Mouse (Mus musculus): ENCODE data around the gene Thg1l. TPM values are rescaled to one million over a fixed set of nuclear protein-coding genes. Genes with fewer than 3 reads are reported as not detected.

Gene Thg1l
- polyA plus RNA-seq, 1 experiment, result 7.9 TPM

- Histone ChIP-seq H3K36me3 (ENCODE audit: control insufficient read depth, insufficient read depth, low read length) (no peaks in the 10 kb centered on the region), H3K27me3 (replicated peaks; ENCODE audit: control insufficient read depth, insufficient read depth, low read length) (no peaks in the 10 kb centered on the region), H3K27ac (ENCODE audit: insufficient read depth, low read depth, low read length) (no peak within 1 kb of the TSS), H3K4me3 (ENCODE audit: insufficient read depth, low read depth, low read length) (peak within 1 kb of the TSS; percentile 92), H3K4me1 (ENCODE audit: control insufficient read depth, insufficient read depth, low read length) (no peaks in the 10 kb centered on the region)
- 1% methylated on average over 55 of the region's 55 CpGs for WGBS
- no peak for TF ChIP-seq POLR2A (IDR thresholded peaks at IDR 0.05; ENCODE audit: low read depth, low read length)
- peak; percentile 98 for TF ChIP-seq CTCF (conservative IDR thresholded peaks at IDR 0.05; ENCODE audit: insufficient read depth, insufficient read length, low read depth, low read length)
- peak; percentile 97 for DNase-seq
These were observed 10.6 kb downstream of the Thg1l start, which contains the start of gene Lsm11 for GRCm38 (mm10) chr11:45944643-45945156. TSS of gene Lsm11 (minus strand) at chr11:45944935.

DNA sequence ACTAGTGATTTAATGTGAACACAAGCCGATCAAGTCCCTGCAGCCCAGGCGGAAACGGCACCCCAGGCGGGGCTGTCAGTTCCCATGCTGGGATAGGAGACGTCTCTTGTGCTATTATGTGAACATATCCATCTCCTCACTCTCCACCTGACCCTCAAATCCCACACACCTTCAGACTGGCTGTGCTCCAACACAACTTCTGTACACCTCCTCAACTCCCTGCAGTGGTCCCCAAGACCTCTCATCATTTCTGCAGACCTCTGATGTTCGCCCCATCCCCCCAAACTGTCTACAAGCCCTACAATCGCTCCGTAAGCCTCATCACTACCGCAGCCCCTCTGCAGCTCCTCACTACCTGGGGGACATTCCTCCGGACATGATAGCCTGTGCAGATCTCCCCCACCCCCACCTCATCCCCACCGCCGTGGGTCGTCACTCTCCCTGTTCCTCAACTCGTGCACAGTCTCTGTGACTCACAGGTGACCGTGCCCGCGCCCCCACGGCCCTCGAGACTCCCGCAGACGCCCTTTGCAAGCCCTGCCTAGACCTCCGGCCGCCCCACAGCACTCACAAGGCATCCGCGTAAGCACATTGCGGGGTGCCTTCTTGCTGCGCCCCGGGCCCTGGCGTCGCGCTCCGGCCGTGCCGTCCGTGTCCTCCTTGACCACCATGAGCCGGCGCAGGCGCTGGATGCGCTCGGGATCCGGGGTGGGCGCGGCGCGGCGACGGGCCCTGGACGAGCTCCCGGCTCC is 11.2 kb downstream of the Thg1l start:
- H3K4me3 ChIP-seq (ENCODE audit: insufficient read depth, low read depth, low read length), result peak overlapping the region; percentile 92
- H3K27ac ChIP-seq (ENCODE audit: insufficient read depth, low read depth, low read length), result no peak overlapping the region
- no peaks in the 10 kb centered on the region for H3K36me3 ChIP-seq (ENCODE audit: control insufficient read depth, insufficient read depth, low read length)
- no peaks in the 10 kb centered on the region for H3K4me1 ChIP-seq (ENCODE audit: control insufficient read depth, insufficient read depth, low read length)
- DNase-seq, result no peak
- H3K27me3 ChIP-seq (replicated peaks; ENCODE audit: control insufficient read depth, insufficient read depth, low read length), result no peaks in the 10 kb centered on the region
- WGBS, result under 1% methylated on average over 49 of the region's 49 CpGs
- TF ChIP-seq CTCF (conservative IDR thresholded peaks at IDR 0.05; ENCODE audit: insufficient read depth, insufficient read length, low read depth, low read length), result no peak
- no peak for TF ChIP-seq POLR2A (IDR thresholded peaks at IDR 0.05; ENCODE audit: low read depth, low read length)

DNA sequence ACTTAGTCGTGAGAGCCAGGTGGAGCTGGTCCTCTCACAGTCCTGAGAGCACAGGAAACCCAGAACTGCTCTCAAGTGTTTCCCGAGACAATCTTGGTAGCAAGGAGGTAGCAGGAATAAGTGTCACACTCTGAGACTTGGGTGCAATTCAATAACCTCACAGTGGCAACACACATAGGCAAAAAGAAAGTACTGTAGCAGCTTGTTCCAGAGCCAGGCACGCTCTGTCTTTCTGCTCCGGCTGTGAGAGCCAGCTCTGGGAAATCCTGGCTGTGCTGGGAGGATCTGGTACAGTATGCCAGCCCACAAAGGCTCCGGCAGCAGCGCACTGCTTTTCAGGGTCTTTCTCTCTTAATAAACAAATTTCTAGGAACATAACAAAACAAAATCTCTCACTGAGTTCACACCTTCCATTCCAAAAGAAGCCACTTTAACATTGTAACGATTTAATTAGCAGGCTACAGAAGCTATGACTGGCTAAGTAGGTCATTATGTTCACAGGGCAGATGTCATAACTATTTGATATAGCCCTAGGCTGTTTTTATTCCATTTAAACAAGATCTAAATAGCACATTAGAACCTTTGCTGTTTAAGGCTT is 12.1 kb downstream of the Thg1l start:
- no peaks in the 10 kb centered on the region for H3K4me1 ChIP-seq (ENCODE audit: control insufficient read depth, insufficient read depth, low read length)
- no peak overlapping the region for H3K4me3 ChIP-seq (ENCODE audit: insufficient read depth, low read depth, low read length)
- no peaks in the 10 kb centered on the region for H3K36me3 ChIP-seq (ENCODE audit: control insufficient read depth, insufficient read depth, low read length)
- no peak for DNase-seq
- H3K27ac ChIP-seq (ENCODE audit: insufficient read depth, low read depth, low read length), result no peak overlapping the region
- no peaks in the 10 kb centered on the region for H3K27me3 ChIP-seq (replicated peaks; ENCODE audit: control insufficient read depth, insufficient read depth, low read length)
- WGBS, result 54% methylated on average over 7 of the region's 7 CpGs
- TF ChIP-seq POLR2A (IDR thresholded peaks at IDR 0.05; ENCODE audit: low read depth, low read length), result no peak
- no peak for TF ChIP-seq CTCF (conservative IDR thresholded peaks at IDR 0.05; ENCODE audit: insufficient read depth, insufficient read length, low read depth, low read length)

DNA sequence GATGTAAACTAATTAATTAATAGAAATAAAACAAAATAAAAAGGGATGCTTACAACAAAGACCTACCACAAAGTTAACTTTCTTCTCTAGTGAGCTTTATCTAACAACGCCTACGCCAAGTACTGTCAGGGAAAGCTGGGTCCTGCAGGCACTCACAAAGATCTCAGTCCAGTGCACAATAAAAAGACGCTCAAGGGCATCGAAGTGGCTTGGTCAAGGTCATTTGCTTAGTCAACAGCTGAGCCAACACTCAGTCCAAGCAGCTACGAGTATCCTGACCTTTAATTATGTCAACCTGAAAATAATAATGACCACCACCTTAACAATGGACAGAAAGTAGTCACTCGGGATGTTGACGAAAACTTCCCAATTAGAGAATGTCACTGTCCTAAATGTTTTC is 13.0 kb downstream of the Thg1l start:
- TF ChIP-seq CTCF (conservative IDR thresholded peaks at IDR 0.05; ENCODE audit: insufficient read depth, insufficient read length, low read depth, low read length) (no peak), POLR2A (IDR thresholded peaks at IDR 0.05; ENCODE audit: low read depth, low read length) (no peak)
- Histone ChIP-seq H3K27me3 (replicated peaks; ENCODE audit: control insufficient read depth, insufficient read depth, low read length) (no peaks in the 10 kb centered on the region), H3K4me3 (ENCODE audit: insufficient read depth, low read depth, low read length) (no peak overlapping the region), H3K4me1 (ENCODE audit: control insufficient read depth, insufficient read depth, low read length) (no peaks in the 10 kb centered on the region), H3K27ac (ENCODE audit: insufficient read depth, low read depth, low read length) (no peak overlapping the region), H3K36me3 (ENCODE audit: control insufficient read depth, insufficient read depth, low read length) (no peaks in the 10 kb centered on the region)
- WGBS, result 90% methylated on average over 7 of the region's 7 CpGs
- DNase-seq, result no peak

- Histone ChIP-seq H3K4me3 (ENCODE audit: insufficient read depth, low read depth, low read length) (no peak overlapping the region), H3K4me1 (ENCODE audit: control insufficient read depth, insufficient read depth, low read length) (no peaks in the 10 kb centered on the region), H3K27ac (ENCODE audit: insufficient read depth, low read depth, low read length) (no peak overlapping the region), H3K36me3 (ENCODE audit: control insufficient read depth, insufficient read depth, low read length) (no peaks in the 10 kb centered on the region), H3K27me3 (replicated peaks; ENCODE audit: control insufficient read depth, insufficient read depth, low read length) (no peaks in the 10 kb centered on the region)
- DNase-seq, result no peak
- 94% methylated on average over 8 of the region's 8 CpGs for WGBS
- TF ChIP-seq CTCF (conservative IDR thresholded peaks at IDR 0.05; ENCODE audit: insufficient read depth, insufficient read length, low read depth, low read length) (no peak), POLR2A (IDR thresholded peaks at IDR 0.05; ENCODE audit: low read depth, low read length) (no peak)
These were observed 16.4 kb downstream of the Thg1l start for GRCm38 (mm10) chr11:45938917-45939316.

GRCm38 (mm10) chr11:45937478-45937877 is 17.8 kb downstream of the Thg1l start:
- DNase-seq, result no peak
- Histone ChIP-seq H3K36me3 (ENCODE audit: control insufficient read depth, insufficient read depth, low read length) (no peaks in the 10 kb centered on the region), H3K27ac (ENCODE audit: insufficient read depth, low read depth, low read length) (no peak overlapping the region), H3K4me1 (ENCODE audit: control insufficient read depth, insufficient read depth, low read length) (no peaks in the 10 kb centered on the region), H3K4me3 (ENCODE audit: insufficient read depth, low read depth, low read length) (no peak overlapping the region), H3K27me3 (replicated peaks; ENCODE audit: control insufficient read depth, insufficient read depth, low read length) (no peaks in the 10 kb centered on the region)
- no peak for TF ChIP-seq POLR2A (IDR thresholded peaks at IDR 0.05; ENCODE audit: low read depth, low read length)
- no peak for TF ChIP-seq CTCF (conservative IDR thresholded peaks at IDR 0.05; ENCODE audit: insufficient read depth, insufficient read length, low read depth, low read length)
- WGBS, result 94% methylated on average over 8 of the region's 8 CpGs

- Histone ChIP-seq H3K27ac (ENCODE audit: insufficient read depth, low read depth, low read length) (no peak overlapping the region), H3K27me3 (replicated peaks; ENCODE audit: control insufficient read depth, insufficient read depth, low read length) (no peaks in the 10 kb centered on the region), H3K4me1 (ENCODE audit: control insufficient read depth, insufficient read depth, low read length) (no peaks in the 10 kb centered on the region), H3K4me3 (ENCODE audit: insufficient read depth, low read depth, low read length) (no peak overlapping the region), H3K36me3 (ENCODE audit: control insufficient read depth, insufficient read depth, low read length) (no peaks in the 10 kb centered on the region)
- TF ChIP-seq CTCF (conservative IDR thresholded peaks at IDR 0.05; ENCODE audit: insufficient read depth, insufficient read length, low read depth, low read length) (no peak), POLR2A (IDR thresholded peaks at IDR 0.05; ENCODE audit: low read depth, low read length) (no peak)
- DNase-seq, result no peak
- 92% methylated on average over 10 of the region's 10 CpGs for WGBS
These were observed 22.5 kb downstream of the Thg1l start for GRCm38 (mm10) chr11:45932771-45933170.
